Mouse (Mus musculus): ENCODE results near the gene Zfp526. TPM values are rescaled to one million over a fixed set of nuclear protein-coding genes. Genes with fewer than 3 reads are reported as not detected.

Zfp526 gene
- polyA plus RNA-seq, 1 experiment from 2014 or later = 2.8 TPM

- peaks cover 29% of the 10 kb centered on the region for H3K4me1 ChIP-seq
- WGBS (ENCODE audit: insufficient replicate concordance) = 75% methylated on average over 2 of the region's 2 CpGs
- no peak overlapping the region for H3K4me3 ChIP-seq
- H3K36me3 ChIP-seq = peaks cover 79% of the 10 kb centered on the region
- ATAC-seq = no peak
- no peak overlapping the region for H3K9ac ChIP-seq
- no peaks in the 10 kb centered on the region for H3K9me3 ChIP-seq (replicated peaks)
- H3K27ac ChIP-seq = no peak overlapping the region
- H3K4me2 ChIP-seq = no peak overlapping the region
- no peaks in the 10 kb centered on the region for H3K27me3 ChIP-seq (replicated peaks)
Measured at GRCm38 (mm10) chr7:25233061-25233460, 11.8 kb downstream of the Zfp526 start.

- no peak for ATAC-seq
- Histone ChIP-seq H3K9ac (peak overlapping the region; percentile 98), H3K4me2 (peak overlapping the region; percentile 91), H3K9me3 (replicated peaks) (no peaks in the 10 kb centered on the region), H3K4me1 (peaks cover 43% of the 10 kb centered on the region), H3K27me3 (replicated peaks) (no peaks in the 10 kb centered on the region), H3K27ac (no peak overlapping the region), H3K36me3 (peaks cover 57% of the 10 kb centered on the region), H3K4me3 (peak overlapping the region; percentile 90; the same call in 1 of the 2 replicates)
- 92% methylated on average over 5 of the region's 5 CpGs for WGBS (ENCODE audit: insufficient replicate concordance)
Measured at GRCm38 (mm10) chr7:25235526-25235925, 14.3 kb downstream of the Zfp526 start.

- H3K27me3 ChIP-seq (replicated peaks) = no peaks in the 10 kb centered on the region
- H3K36me3 ChIP-seq = peaks cover 40% of the 10 kb centered on the region
- peak within 1 kb of the TSS; percentile 98 for H3K9ac ChIP-seq
- H3K27ac ChIP-seq = peak within 1 kb of the TSS; percentile 93
- no peaks in the 10 kb centered on the region for H3K9me3 ChIP-seq (replicated peaks)
- H3K4me3 ChIP-seq = peak within 1 kb of the TSS; percentile 90
- WGBS (ENCODE audit: insufficient replicate concordance) = under 1% methylated on average over 54 of the region's 76 CpGs
- H3K4me1 ChIP-seq = peaks cover 45% of the 10 kb centered on the region
- H3K4me2 ChIP-seq = peak within 1 kb of the TSS; percentile 91
- peak; percentile 82 for ATAC-seq
Measured at GRCm38 (mm10) chr7:25237249-25238014, 16.2 kb downstream of the Zfp526 start, which contains the start of gene Gsk3a. Gene Gsk3a (minus strand): TSS chr7:25237851.

- H3K9ac ChIP-seq = peak overlapping the region; percentile 98
- H3K9me3 ChIP-seq (replicated peaks) = no peaks in the 10 kb centered on the region
- under 1% methylated on average over 23 of the region's 23 CpGs for WGBS (ENCODE audit: insufficient replicate concordance)
- H3K4me2 ChIP-seq = peak overlapping the region; percentile 91
- ATAC-seq = peak; percentile 90
- H3K4me1 ChIP-seq = peaks cover 45% of the 10 kb centered on the region
- peak overlapping the region; percentile 90 for H3K4me3 ChIP-seq
- peaks cover 40% of the 10 kb centered on the region for H3K36me3 ChIP-seq
- H3K27ac ChIP-seq = peak overlapping the region; percentile 93
- no peaks in the 10 kb centered on the region for H3K27me3 ChIP-seq (replicated peaks)
Measured at GRCm38 (mm10) chr7:25238015-25238706, 16.9 kb downstream of the Zfp526 start.

GRCm38 (mm10) chr7:25238829-25239623, 17.8 kb downstream of the Zfp526 start:
- Histone ChIP-seq H3K4me2 (peak overlapping the region; percentile 91), H3K9me3 (replicated peaks) (no peaks in the 10 kb centered on the region), H3K9ac (peak overlapping the region; percentile 73), H3K4me3 (peak overlapping the region; percentile 90), H3K36me3 (peaks cover 40% of the 10 kb centered on the region), H3K4me1 (peaks cover 45% of the 10 kb centered on the region), H3K27me3 (replicated peaks) (no peaks in the 10 kb centered on the region), H3K27ac (peak overlapping the region; percentile 93)
- ATAC-seq = peak; percentile 55
- WGBS (ENCODE audit: insufficient replicate concordance) = 4% methylated on average over 30 of the region's 30 CpGs

GRCm38 (mm10) chr7:25240631-25241030, 19.4 kb downstream of the Zfp526 start:
- H3K4me3 ChIP-seq = no peak overlapping the region
- H3K4me1 ChIP-seq = peaks cover 40% of the 10 kb centered on the region
- no peak for ATAC-seq
- no peaks in the 10 kb centered on the region for H3K9me3 ChIP-seq (replicated peaks)
- H3K27me3 ChIP-seq (replicated peaks) = no peaks in the 10 kb centered on the region
- peaks cover 40% of the 10 kb centered on the region for H3K36me3 ChIP-seq
- H3K4me2 ChIP-seq = no peak overlapping the region
- 64% methylated on average over 7 of the region's 7 CpGs for WGBS (ENCODE audit: insufficient replicate concordance)
- peak overlapping the region; percentile 17 for H3K27ac ChIP-seq
- no peak overlapping the region for H3K9ac ChIP-seq

GRCm38 (mm10) chr7:25241062-25241461, 19.8 kb downstream of the Zfp526 start:
- Histone ChIP-seq H3K27ac (0 out of 2 replicates have a peak overlapping the region, but pooled peaks have one; percentile 17), H3K4me3 (no peak overlapping the region), H3K9me3 (replicated peaks) (no peaks in the 10 kb centered on the region), H3K4me2 (no peak overlapping the region), H3K36me3 (peaks cover 41% of the 10 kb centered on the region), H3K27me3 (replicated peaks) (no peaks in the 10 kb centered on the region), H3K4me1 (peaks cover 40% of the 10 kb centered on the region), H3K9ac (0 out of 2 replicates have a peak overlapping the region, but pooled peaks have one; percentile 14)
- WGBS (ENCODE audit: insufficient replicate concordance) = 53% methylated on average over 2 of the region's 2 CpGs
- ATAC-seq = no peak

- Histone ChIP-seq H3K4me1 (peaks cover 54% of the 10 kb centered on the region), H3K4me3 (no peak overlapping the region), H3K9me3 (replicated peaks) (no peaks in the 10 kb centered on the region), H3K4me2 (no peak overlapping the region), H3K9ac (no peak overlapping the region), H3K27me3 (replicated peaks) (no peaks in the 10 kb centered on the region), H3K27ac (no peak overlapping the region), H3K36me3 (peaks cover 47% of the 10 kb centered on the region)
- WGBS (ENCODE audit: insufficient replicate concordance) = 81% methylated on average over 4 of the region's 4 CpGs
- ATAC-seq = no peak
Measured at GRCm38 (mm10) chr7:25243361-25243760, 22.1 kb downstream of the Zfp526 start.

GRCm38 (mm10) chr7:25244562-25245369, 23.5 kb downstream of the Zfp526 start:
- no peak overlapping the region for H3K9ac ChIP-seq
- no peak overlapping the region for H3K27ac ChIP-seq
- no peak for ATAC-seq

GRCm38 (mm10) chr7:25246079-25246758, 25.0 kb downstream of the Zfp526 start:
- H3K4me1 ChIP-seq = peaks cover 59% of the 10 kb centered on the region
- 61% methylated on average over 20 of the region's 20 CpGs for WGBS (ENCODE audit: insufficient replicate concordance)
- H3K9ac ChIP-seq = no peak overlapping the region
- peak overlapping the region; percentile 100 for H3K4me2 ChIP-seq
- no peaks in the 10 kb centered on the region for H3K9me3 ChIP-seq (replicated peaks)
- H3K4me3 ChIP-seq = no peak overlapping the region
- H3K27me3 ChIP-seq (replicated peaks) = no peaks in the 10 kb centered on the region
- ATAC-seq = no peak
- H3K36me3 ChIP-seq = peaks cover 45% of the 10 kb centered on the region
- H3K27ac ChIP-seq = peak overlapping the region; percentile 49; the same call in 1 of the 2 replicates

More at GRCm38 (mm10) chr7:25244562-25245369, 23.5 kb downstream of the Zfp526 start:
- Histone ChIP-seq H3K4me2 (no peak overlapping the region), H3K4me3 (no peak overlapping the region), H3K9me3 (replicated peaks) (no peaks in the 10 kb centered on the region), H3K27me3 (replicated peaks) (no peaks in the 10 kb centered on the region), H3K36me3 (peaks cover 47% of the 10 kb centered on the region), H3K4me1 (peaks cover 55% of the 10 kb centered on the region)
- 83% methylated on average over 30 of the region's 30 CpGs for WGBS (ENCODE audit: insufficient replicate concordance)

Measured in liver, embryonic 12.5 days (tissue).